Mouse (Mus musculus) embryonic facial prominence, embryonic 15.5 days (tissue): Measurements from ENCODE around the gene Jag1. TPM values are rescaled to one million over a fixed set of nuclear protein-coding genes. Genes with fewer than 3 reads are reported as not detected.
A peak's percentile ranks its signal among the peaks of the same experiment; 100 is the strongest.

Source experiments
- ATAC-seq: fragments of 200-750 bp; cut with Nextera tagmentation; 2 replicates; pipeline ENCODE4 v1.8.0; 2017; ENCODE audit warnings: low read depth, moderate TSS enrichment; ENCODE audit not compliant: insufficient number of reproducible peaks, low FRiP score, low TSS enrichment
- H3K27ac ChIP-seq: fragments of 300-500 bp; sonication (generic); replicated peaks from 2 replicates; pipeline ENCODE4 v1.5.1; 2015; ENCODE audit warnings: mild to moderate bottlenecking, inconsistent platforms
- H3K27me3 ChIP-seq: fragments of 300-500 bp; sonication (generic); 2 replicates; pipeline ENCODE4 v1.6.1; 2015; ENCODE audit warnings: inconsistent platforms
- H3K36me3 ChIP-seq: fragments of 300-500 bp; sonication (generic); 2 replicates; pipeline ENCODE4 v1.6.1; 2015; ENCODE audit warnings: mild to moderate bottlenecking, inconsistent platforms
- H3K4me1 ChIP-seq: fragments of 300-500 bp; sonication (generic); 2 replicates; pipeline ENCODE4 v1.6.1; 2015; ENCODE audit warnings: inconsistent platforms
- H3K4me2 ChIP-seq: fragments of 300-500 bp; sonication (generic); replicated peaks from 2 replicates; pipeline ENCODE4 v1.6.1; 2015; ENCODE audit warnings: mild to moderate bottlenecking, inconsistent platforms
- H3K4me3 ChIP-seq: fragments of 300-500 bp; sonication (generic); replicated peaks from 2 replicates; pipeline ENCODE4 v1.5.1; 2015; ENCODE audit warnings: mild to moderate bottlenecking, inconsistent platforms
- H3K9ac ChIP-seq: fragments of 300-500 bp; sonication (generic); 2 replicates; pipeline ENCODE4 v1.6.1; 2015; ENCODE audit warnings: inconsistent platforms
- H3K9me3 ChIP-seq: fragments of 300-500 bp; sonication (generic); replicated peaks from 2 replicates; pipeline ENCODE4 v1.6.1; 2016; ENCODE audit warnings: inconsistent platforms
- WGBS: fragments of 180-500 bp; shearing (Covaris S2); methylation state at CpG from one replicate; pipeline ENCODE4 v1.1.7; 2015; 5-methylcytosine and 5-hydroxymethylcytosine counted together
- polyA plus RNA-seq: library from polyadenylated mRNA; unstranded; fragments of >200 nt; fragmentation: Nextera tagmentation; extraction: Ambion mirVana; gene quantifications from 2 replicates; pipeline ENCODE4 v1.2.1, GENCODE M21; 2015

The Jag1 gene
- polyA plus RNA-seq, 1 experiment from 2014 or later = 32.2 TPM

GRCm38 (mm10) chr2:137081001-137081400 lies 35.4 kb downstream of the Jag1 start:
- H3K9ac ChIP-seq = no peak overlapping the region
- no peaks in the 10 kb centered on the region for H3K27me3 ChIP-seq
- H3K27ac ChIP-seq = peak overlapping the region; percentile 34; the same call in 1 of the 2 replicates
- no peak for ATAC-seq
- 77% methylated on average over 7 of the region's 7 CpGs for WGBS
- H3K9me3 ChIP-seq = no peaks in the 10 kb centered on the region
- no peak overlapping the region for H3K4me2 ChIP-seq
- peaks cover 25% of the 10 kb centered on the region for H3K4me1 ChIP-seq
- H3K36me3 ChIP-seq = peaks cover 32% of the 10 kb centered on the region
- no peak overlapping the region for H3K4me3 ChIP-seq

DNA sequence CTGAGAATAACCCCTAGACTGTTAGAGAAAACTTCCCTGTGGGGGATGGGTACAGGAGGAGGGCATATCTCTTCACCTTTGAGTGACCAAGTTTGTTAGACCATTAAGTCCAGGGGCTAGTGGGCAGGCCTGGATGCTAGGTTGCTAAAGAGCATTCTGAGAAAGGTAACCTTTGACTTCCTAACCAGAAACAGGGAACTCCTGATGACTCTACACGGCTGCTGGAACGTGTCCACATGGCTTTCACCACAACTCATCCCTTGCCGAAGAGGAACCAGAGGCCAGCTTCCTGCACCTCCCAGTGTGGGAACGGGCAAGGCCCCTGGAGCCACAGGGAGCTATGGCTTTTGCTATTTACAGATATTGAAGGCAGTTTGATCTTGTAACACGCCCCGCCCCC lies 36.0 kb downstream of the Jag1 start:
- Histone ChIP-seq H3K4me2 (no peak overlapping the region), H3K4me3 (no peak overlapping the region), H3K36me3 (peaks cover 27% of the 10 kb centered on the region), H3K27me3 (no peaks in the 10 kb centered on the region), H3K9me3 (no peaks in the 10 kb centered on the region), H3K4me1 (peaks cover 25% of the 10 kb centered on the region), H3K9ac (no peak overlapping the region), H3K27ac (peak overlapping the region; percentile 34; the same call in 1 of the 2 replicates)
- no peak for ATAC-seq
- 61% methylated on average over 6 of the region's 6 CpGs for WGBS

- no peak for ATAC-seq
- Histone ChIP-seq H3K27ac (peak overlapping the region; percentile 51), H3K9ac (no peak overlapping the region), H3K4me3 (no peak overlapping the region), H3K4me1 (peaks cover 25% of the 10 kb centered on the region), H3K36me3 (peaks cover 21% of the 10 kb centered on the region; the same call in 1 of the 2 replicates), H3K27me3 (no peaks in the 10 kb centered on the region), H3K4me2 (no peak overlapping the region), H3K9me3 (no peaks in the 10 kb centered on the region)
- 17% methylated on average over 10 of the region's 10 CpGs for WGBS
These were observed 36.6 kb downstream of the Jag1 start for GRCm38 (mm10) chr2:137079721-137080320.

GRCm38 (mm10) chr2:137078771-137079170 lies 37.7 kb downstream of the Jag1 start:
- H3K9ac ChIP-seq = no peak overlapping the region
- no peaks in the 10 kb centered on the region for H3K9me3 ChIP-seq
- H3K4me2 ChIP-seq = no peak overlapping the region
- peaks cover 33% of the 10 kb centered on the region for H3K4me1 ChIP-seq
- 0 out of 2 replicates have a peak overlapping the region, but pooled peaks have one; percentile 23 for H3K27ac ChIP-seq
- ATAC-seq = no peak
- peaks cover 14% of the 10 kb centered on the region; the same call in 1 of the 2 replicates for H3K36me3 ChIP-seq
- H3K4me3 ChIP-seq = no peak overlapping the region
- H3K27me3 ChIP-seq = no peaks in the 10 kb centered on the region
- WGBS = 45% methylated on average over 4 of the region's 4 CpGs

GRCm38 (mm10) chr2:137074313-137074620 lies 42.2 kb downstream of the Jag1 start:
- H3K4me2 ChIP-seq = no peak overlapping the region
- no peaks in the 10 kb centered on the region for H3K9me3 ChIP-seq
- no peak overlapping the region for H3K4me3 ChIP-seq
- H3K27me3 ChIP-seq = no peaks in the 10 kb centered on the region
- WGBS = 26% methylated on average over 2 of the region's 2 CpGs
- no peak overlapping the region for H3K27ac ChIP-seq
- H3K9ac ChIP-seq = no peak overlapping the region
- ATAC-seq = no peak
- H3K4me1 ChIP-seq = peaks cover 18% of the 10 kb centered on the region
- no peaks in the 10 kb centered on the region for H3K36me3 ChIP-seq

DNA sequence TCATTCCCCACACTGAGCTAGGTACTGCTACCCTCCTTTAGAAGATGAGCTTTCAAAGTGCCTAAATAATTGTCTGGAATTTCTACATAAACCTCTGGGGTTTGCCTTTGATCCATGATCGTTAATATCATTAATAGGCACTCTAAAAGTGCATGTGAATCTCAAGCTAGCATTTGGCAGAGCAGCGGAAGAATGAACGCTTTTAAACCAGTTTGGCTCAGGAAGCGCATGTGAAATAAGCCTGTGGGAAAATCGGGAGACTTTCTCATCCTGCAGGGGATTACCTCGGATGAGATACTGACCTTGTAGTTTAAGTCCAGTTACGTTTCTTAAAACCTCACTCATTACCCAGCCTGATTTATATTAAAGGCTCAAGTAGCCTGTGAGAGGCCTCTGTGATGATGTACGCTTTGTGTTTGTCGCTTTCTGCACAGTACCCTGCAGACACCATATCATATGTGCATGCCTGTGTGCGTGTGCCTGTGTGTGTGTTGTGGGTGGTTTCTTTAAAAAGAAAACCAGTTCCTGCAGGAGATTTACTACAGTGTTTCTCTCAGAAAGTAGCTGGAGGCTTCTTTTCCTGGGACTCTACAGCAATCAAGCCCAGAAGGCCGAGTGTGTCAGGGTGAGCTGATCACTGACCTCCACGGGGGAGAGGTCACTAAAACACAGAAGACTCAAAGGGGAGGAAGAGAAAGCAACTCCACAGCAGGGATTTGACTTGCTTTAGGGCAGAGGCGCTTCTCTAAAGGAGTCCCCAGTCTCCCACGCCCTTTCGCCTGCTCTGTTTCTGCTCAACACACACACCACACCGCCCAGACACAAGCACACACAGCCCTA lies 42.8 kb downstream of the Jag1 start:
- Histone ChIP-seq H3K27me3 (no peaks in the 10 kb centered on the region), H3K4me3 (no peak overlapping the region), H3K4me1 (peaks cover 13% of the 10 kb centered on the region), H3K27ac (no peak overlapping the region), H3K9me3 (no peaks in the 10 kb centered on the region), H3K4me2 (no peak overlapping the region), H3K9ac (no peak overlapping the region), H3K36me3 (no peaks in the 10 kb centered on the region)
- WGBS = 28% methylated on average over 16 of the region's 16 CpGs
- no peak for ATAC-seq

GRCm38 (mm10) chr2:137067479-137068110 lies 48.8 kb downstream of the Jag1 start:
- 62% methylated on average over 10 of the region's 10 CpGs for WGBS
- 0 out of 2 replicates have a peak, but pooled peaks cover 5% of the 10 kb centered on the region for H3K4me1 ChIP-seq
- no peak overlapping the region for H3K4me2 ChIP-seq
- H3K9me3 ChIP-seq = no peaks in the 10 kb centered on the region
- H3K9ac ChIP-seq = no peak overlapping the region
- no peaks in the 10 kb centered on the region for H3K27me3 ChIP-seq
- H3K27ac ChIP-seq = no peak overlapping the region
- no peak for ATAC-seq
- H3K36me3 ChIP-seq = no peaks in the 10 kb centered on the region
- H3K4me3 ChIP-seq = no peak overlapping the region

DNA sequence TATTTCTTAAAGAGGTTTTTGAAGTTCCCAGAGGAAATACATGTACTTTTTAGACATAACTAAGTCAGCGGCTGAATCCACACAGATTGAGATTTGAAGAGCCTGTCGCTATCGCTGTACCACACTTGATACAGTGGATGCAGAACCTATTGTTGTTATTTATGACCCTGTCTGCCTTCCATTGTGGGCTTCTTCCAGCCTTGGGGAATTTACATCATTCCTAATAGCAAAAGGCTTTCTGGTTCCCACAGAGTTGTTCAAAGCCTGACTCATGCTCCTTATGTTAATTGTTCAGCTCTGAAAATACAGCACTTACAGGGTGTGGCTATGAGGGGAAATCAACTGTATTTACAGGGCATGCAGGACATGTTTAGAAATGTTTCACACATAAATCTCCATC lies 51.9 kb downstream of the Jag1 start:
- 79% methylated on average over 3 of the region's 3 CpGs for WGBS
- H3K27me3 ChIP-seq = no peaks in the 10 kb centered on the region
- ATAC-seq = no peak
- H3K4me3 ChIP-seq = no peak overlapping the region
- H3K27ac ChIP-seq = no peak overlapping the region
- 0 out of 2 replicates have a peak, but pooled peaks cover 5% of the 10 kb centered on the region for H3K4me1 ChIP-seq
- H3K9ac ChIP-seq = no peak overlapping the region
- H3K36me3 ChIP-seq = no peaks in the 10 kb centered on the region
- no peaks in the 10 kb centered on the region for H3K9me3 ChIP-seq
- H3K4me2 ChIP-seq = no peak overlapping the region

GRCm38 (mm10) chr2:137063829-137064228 lies 52.6 kb downstream of the Jag1 start:
- Histone ChIP-seq H3K4me2 (no peak overlapping the region), H3K9ac (no peak overlapping the region), H3K9me3 (no peaks in the 10 kb centered on the region), H3K27ac (no peak overlapping the region), H3K27me3 (no peaks in the 10 kb centered on the region), H3K4me1 (0 out of 2 replicates have a peak, but pooled peaks cover 5% of the 10 kb centered on the region), H3K36me3 (no peaks in the 10 kb centered on the region), H3K4me3 (no peak overlapping the region)
- ATAC-seq = no peak
- WGBS = 64% methylated on average over 1 of the region's 1 CpGs

DNA sequence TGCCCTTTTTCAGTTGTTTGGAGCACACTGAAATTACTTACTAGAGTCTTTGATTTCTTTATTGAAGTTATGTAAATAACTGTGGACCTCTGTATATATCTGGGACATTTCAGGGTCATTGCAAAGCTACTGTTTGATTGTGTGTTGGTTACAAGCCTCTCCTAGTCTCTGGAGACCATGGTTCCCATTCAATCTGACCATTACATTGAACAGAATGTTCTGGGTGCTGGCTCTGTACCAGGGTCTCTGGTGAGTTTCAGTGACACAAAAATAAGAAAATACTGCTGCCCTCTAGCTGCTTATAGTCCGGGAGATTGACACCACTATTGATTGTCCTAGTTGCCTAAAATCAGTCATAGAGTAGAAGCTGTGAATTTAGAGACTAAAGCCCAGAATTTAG lies 66.5 kb downstream of the Jag1 start:
- ATAC-seq = no peak
- 68% methylated on average over 1 of the region's 1 CpGs for WGBS
- Histone ChIP-seq H3K4me2 (no peak overlapping the region), H3K27ac (no peak overlapping the region), H3K9ac (no peak overlapping the region), H3K4me3 (no peak overlapping the region), H3K4me1 (no peaks in the 10 kb centered on the region), H3K36me3 (no peaks in the 10 kb centered on the region), H3K27me3 (no peaks in the 10 kb centered on the region), H3K9me3 (no peaks in the 10 kb centered on the region)

DNA sequence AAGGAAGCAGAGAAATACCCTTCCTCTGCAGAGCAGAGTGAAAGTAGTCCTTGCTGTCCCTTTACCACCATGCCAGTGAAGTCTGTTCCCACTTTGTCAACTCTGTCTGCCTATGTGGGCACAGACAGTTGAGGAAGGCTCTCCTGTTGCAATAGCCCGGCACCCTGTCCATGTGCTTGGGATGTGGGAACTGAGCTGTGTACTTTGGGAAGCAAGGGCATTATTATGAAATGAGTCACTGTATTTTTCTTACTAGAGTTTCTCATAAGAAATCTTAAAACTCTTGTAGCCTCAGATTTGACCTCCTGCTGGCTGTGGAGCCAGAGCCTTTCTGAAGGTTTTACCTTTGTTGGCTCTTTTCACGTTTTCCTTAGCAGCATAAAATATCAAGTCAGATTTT lies 67.1 kb downstream of the Jag1 start:
- Histone ChIP-seq H3K27ac (no peak overlapping the region), H3K9me3 (no peaks in the 10 kb centered on the region), H3K4me3 (no peak overlapping the region), H3K36me3 (no peaks in the 10 kb centered on the region), H3K9ac (no peak overlapping the region), H3K27me3 (no peaks in the 10 kb centered on the region), H3K4me1 (no peaks in the 10 kb centered on the region), H3K4me2 (no peak overlapping the region)
- 52% methylated on average over 2 of the region's 2 CpGs for WGBS
- no peak for ATAC-seq
